Mouse (Mus musculus): ENCODE data around the gene Rgp1. TPM values are rescaled to one million over a fixed set of nuclear protein-coding genes. Genes with fewer than 3 reads are reported as not detected.

The Rgp1 gene
- polyA plus RNA-seq (2012; rRNA removed) = 42.0 and 62.0 TPM in 2 replicates

DNA sequence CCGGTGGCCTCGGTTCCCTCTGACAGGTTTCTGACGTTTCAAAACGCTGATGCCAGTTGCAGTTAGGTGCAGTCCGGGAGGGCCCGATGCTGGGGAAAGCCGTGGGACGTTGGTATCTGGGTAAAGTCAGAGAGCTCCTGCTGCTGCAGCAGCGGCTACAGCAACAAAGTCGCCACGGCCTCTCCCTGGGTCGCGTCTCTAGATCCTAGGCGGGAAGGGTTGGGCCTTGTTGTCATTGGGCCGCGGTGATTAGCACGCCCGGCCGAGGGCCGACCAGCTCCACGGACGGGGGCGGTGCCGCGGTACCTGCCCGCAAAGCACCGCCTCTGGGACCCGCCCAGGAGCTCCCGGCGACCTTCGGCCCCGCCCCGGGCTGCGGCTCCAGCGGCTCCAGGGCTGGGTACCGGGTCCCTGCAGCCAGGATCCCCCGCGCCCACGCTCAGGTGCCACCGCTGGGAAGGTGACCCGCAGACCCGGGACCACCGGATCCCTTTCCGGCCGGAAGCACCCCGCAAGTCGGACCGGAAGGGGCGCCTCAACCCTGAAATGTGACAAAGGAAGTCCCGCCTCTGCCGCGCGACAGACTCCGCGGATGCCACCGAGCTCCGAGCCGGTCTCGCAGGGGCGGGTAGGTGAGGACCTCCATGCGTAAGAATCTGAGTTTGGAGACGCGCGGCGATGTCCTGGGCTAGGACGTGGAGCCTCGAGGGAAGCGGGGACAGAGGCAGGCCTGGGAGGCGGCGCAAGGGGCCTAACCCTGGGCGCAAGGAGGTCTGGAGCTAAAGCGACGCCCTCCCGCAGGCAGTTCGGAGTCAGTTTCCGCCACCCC, at the start of gene Rgp1, which contains the start of gene Gba2:
Gene Rgp1, plus strand, starts transcription at position 340 of the 829 bp plus-strand sequence.
Gene Gba2, minus strand, starts transcription at position 498 of the 829 bp plus-strand sequence.

DNA sequence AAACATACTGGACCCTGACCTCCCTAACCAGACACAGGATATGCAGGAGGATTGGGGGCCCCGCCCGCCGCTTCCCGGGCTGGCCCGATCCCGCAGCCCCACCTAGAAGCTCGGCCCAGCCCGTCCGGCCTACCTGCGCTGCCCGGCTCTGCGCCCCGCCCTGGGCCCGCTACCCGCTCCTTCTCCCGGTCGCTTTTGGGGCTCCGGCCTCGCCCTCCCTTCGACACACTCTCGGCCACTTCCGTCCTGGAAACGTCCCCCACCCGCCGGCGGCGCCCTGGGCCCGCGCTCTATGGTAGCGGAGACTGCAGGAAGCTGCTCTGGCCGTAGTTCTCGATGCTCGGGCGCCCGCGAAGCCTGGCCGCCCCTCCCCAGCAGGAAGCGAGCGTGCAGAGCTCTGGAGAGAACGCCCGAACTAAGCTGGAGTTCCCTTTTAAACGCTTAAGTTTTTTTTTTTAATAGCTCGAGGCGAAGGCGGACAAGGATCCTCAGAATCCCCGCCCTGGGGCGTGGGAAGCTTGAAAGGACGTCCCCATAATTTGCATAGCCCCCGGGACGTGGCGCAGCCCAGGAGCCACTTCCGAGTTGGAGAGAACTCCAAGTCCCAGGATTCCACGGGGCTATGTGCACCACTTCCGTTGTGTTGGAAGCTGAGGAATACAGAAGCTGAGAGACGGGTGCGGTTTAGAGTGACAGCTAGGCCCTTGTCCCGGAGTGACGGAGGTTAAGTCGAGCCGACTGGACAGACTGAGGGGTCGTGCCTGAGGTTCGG, 16.3 kb upstream of the Rgp1 start, which contains the start of the genes Creb3 and Tln1:
Gene Creb3, plus strand, starts transcription at position 336 of the 772 bp plus-strand sequence.
Gene Tln1, minus strand, starts transcription at position 695 of the 772 bp plus-strand sequence.

DNA sequence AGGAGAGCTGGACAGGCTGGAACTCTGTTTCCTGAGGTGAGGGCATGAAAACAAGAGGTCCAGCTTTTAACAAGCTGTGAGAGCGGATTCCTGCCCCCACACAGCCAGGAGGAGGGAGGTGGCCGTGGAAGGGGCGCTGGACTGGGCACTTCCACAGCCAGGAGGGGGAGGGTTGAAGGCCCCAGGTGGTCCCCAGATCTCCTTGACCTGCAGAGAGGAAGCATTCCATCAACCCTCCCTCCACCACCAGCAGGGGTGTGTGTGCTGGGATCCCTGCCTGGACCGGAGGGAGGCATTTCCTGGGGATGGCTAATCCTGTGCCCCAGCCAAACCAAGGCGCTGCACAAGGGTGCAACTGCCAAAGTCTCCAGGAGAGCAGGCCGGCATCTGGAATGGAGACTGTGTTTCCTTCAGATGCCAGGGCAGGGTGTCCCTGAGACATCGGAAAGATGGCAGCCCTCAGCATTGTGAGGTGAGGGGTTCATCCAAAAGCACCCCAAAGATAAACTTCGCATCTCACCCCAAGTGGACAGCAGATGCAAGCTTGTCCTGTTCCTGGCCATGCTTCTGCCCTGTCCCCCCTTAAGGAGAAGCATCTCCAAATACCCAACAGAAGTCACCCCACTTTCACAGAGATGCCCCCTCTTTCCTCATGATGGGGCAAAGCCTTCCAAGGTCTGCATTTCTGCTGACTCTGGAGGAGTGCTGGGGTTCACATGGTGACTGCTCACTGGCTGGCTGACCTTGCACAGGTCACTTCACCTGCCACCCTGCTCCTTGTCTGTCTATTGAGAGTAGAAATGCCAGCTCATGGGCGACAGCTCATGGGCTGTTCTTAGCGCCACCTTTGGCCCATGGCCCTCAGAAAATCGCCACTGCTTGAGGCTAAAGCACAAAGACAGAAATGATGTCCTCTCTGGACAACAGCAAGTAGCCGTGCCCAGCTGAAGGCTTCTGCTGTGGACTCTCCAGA, 6.2 kb downstream of the Rgp1 start, which contains the start of gene Msmp:
Gene Msmp, minus strand, starts transcription at position 51 of the 973 bp plus-strand sequence.

DNA sequence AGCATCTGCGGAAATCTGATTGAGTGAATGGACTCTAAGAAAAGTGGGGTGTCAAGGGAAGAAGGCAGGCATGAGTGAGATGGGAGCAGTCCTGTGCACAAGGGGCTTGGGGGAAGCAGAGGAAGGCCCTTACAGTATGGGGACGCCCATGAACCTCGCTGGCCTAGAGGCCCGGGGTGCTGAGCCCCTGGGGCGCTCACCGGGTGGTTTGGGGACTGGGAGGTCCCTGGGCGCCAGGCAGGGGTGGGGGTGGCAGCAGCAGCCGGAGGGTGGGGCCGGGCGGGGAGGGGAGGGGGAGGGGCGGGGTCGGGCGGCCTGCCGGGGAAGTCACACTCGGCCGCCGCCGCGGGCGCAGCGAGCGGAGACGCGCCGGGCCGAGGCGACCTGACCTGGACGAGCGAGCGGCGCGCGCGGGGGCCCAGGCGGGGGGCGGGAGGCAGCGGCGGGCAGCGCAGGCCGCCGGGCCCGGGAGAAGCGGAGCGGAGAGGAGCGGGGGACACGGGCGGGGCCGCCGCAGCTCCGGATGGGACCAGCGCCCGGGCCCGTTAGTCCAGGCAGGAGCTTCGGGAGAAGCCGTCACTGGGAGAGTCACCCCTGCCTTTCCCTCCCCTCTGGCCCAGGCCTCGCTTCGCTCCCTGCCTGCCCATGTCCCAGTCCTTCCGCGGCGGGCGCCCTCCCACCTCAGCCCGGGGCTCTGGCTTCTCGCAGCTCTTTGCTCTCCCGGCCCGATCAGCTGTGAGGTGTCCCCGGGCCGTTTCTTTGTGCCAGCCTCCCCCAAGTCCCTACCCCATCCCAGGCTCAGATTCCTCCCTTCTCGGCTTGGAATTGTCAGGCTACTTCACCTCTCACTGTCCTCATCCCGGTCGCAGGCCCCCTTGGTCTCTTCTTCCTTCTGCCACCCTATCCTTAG, 52.8 kb downstream of the Rgp1 start, which contains the start of gene Npr2:
Gene Npr2, plus strand, starts transcription at position 890 of the 910 bp plus-strand sequence.

Other genes starting within 250 kb of the Rgp1 start
- 19.6 and 21.4 TPM in 2 replicates for gene Rusc2, start 196.7 kb upstream of the Rgp1 start, polyA plus RNA-seq (2012; rRNA removed)
- 0.46 and 0.47 TPM in 2 replicates for gene Fam166b, start 149.6 kb upstream of the Rgp1 start, polyA plus RNA-seq (2012; rRNA removed)
- 43.3 and 45.3 TPM in 2 replicates for gene Tesk1, start 136.8 kb upstream of the Rgp1 start, polyA plus RNA-seq (2012; rRNA removed)
- 0.35 and 0.38 TPM in 2 replicates for gene Cd72, start 124.1 kb upstream of the Rgp1 start, polyA plus RNA-seq (2012; rRNA removed)
- gene Sit1, start 95.0 kb upstream of the Rgp1 start, polyA plus RNA-seq (2012; rRNA removed) = not detected in 2 replicates
- gene Ccdc107, start 85.8 kb upstream of the Rgp1 start, polyA plus RNA-seq (2012; rRNA removed) = 46.4 and 49.4 TPM in 2 replicates
- 41.5 and 64.0 TPM in 2 replicates for gene Arhgef39, start 79.0 kb upstream of the Rgp1 start, polyA plus RNA-seq (2012; rRNA removed)
- 0.37 and 1.3 TPM in 2 replicates for gene Car9, start 71.7 kb upstream of the Rgp1 start, polyA plus RNA-seq (2012; rRNA removed)
- gene Tpm2, start 55.0 kb upstream of the Rgp1 start, polyA plus RNA-seq (2012; rRNA removed) = 83.2 and 109 TPM in 2 replicates
- gene Creb3, start 16.4 kb upstream of the Rgp1 start, polyA plus RNA-seq (2012; rRNA removed) = 34.6 and 40.8 TPM in 2 replicates
- 52.5 and 57.8 TPM in 2 replicates for gene Tln1, start 16.0 kb upstream of the Rgp1 start, polyA plus RNA-seq (2012; rRNA removed)
- 47.6 and 49.0 TPM in 2 replicates for gene Gba2, start 158 bp downstream of the Rgp1 start, polyA plus RNA-seq (2012; rRNA removed)
- 0.10 and 0.17 TPM in 2 replicates for gene Msmp, start 5.8 kb downstream of the Rgp1 start, polyA plus RNA-seq (2012; rRNA removed)
- 45.5 and 61.8 TPM in 2 replicates for gene Npr2, start 53.2 kb downstream of the Rgp1 start, polyA plus RNA-seq (2012; rRNA removed)
- gene Spag8, start 74.9 kb downstream of the Rgp1 start, polyA plus RNA-seq (2012; rRNA removed) = 2.9 and 3.2 TPM in 2 replicates
- gene Hint2, start 77.8 kb downstream of the Rgp1 start, polyA plus RNA-seq (2012; rRNA removed) = 53.7 and 54.7 TPM in 2 replicates
- gene Tmem8b, start 90.3 kb downstream of the Rgp1 start, polyA plus RNA-seq (2012; rRNA removed) = 13.2 and 15.3 TPM in 2 replicates
- 0.21 and 0.22 TPM in 2 replicates for gene Fam221b, start 90.4 kb downstream of the Rgp1 start, polyA plus RNA-seq (2012; rRNA removed)
- not detected in 2 replicates for gene Olfr70, start 122.1 kb downstream of the Rgp1 start, polyA plus RNA-seq (2012; rRNA removed)
- gene Olfr71, start 131.5 kb downstream of the Rgp1 start, polyA plus RNA-seq (2012; rRNA removed) = not detected in 2 replicates
- 0.16 and 0.17 TPM in 2 replicates for gene Hrct1, start 148.5 kb downstream of the Rgp1 start, polyA plus RNA-seq (2012; rRNA removed)
- 0.02 and 0.06 TPM in 2 replicates for gene Spaar, start 151.3 kb downstream of the Rgp1 start, polyA plus RNA-seq (2012; rRNA removed)
- gene Olfr159, start 192.3 kb downstream of the Rgp1 start, polyA plus RNA-seq (2012; rRNA removed) = not detected in 2 replicates
- gene Olfr156, start 245.2 kb downstream of the Rgp1 start, polyA plus RNA-seq (2012; rRNA removed) = 0.16 TPM in 1 of 2 replicates, not detected in the other

Data from central nervous system, embryonic 11.5 days (tissue).